Mouse (Mus musculus) stomach, adult 2 months (tissue): ENCODE measurements around the gene Cdk5. TPM values are rescaled to one million over a fixed set of nuclear protein-coding genes. Genes with fewer than 3 reads are reported as not detected.

Experiments used
- polyA plus RNA-seq: library from polyadenylated mRNA; depleted of rRNA; stranded (reverse); fragments of >200 nt; gene quantifications from 2 replicates; pipeline ENCODE4 v1.2.3, GENCODE M21; 2012; rRNA removed

Gene Cdk5
- polyA plus RNA-seq: 39.9 and 41.2 TPM in 2 replicates

DNA sequence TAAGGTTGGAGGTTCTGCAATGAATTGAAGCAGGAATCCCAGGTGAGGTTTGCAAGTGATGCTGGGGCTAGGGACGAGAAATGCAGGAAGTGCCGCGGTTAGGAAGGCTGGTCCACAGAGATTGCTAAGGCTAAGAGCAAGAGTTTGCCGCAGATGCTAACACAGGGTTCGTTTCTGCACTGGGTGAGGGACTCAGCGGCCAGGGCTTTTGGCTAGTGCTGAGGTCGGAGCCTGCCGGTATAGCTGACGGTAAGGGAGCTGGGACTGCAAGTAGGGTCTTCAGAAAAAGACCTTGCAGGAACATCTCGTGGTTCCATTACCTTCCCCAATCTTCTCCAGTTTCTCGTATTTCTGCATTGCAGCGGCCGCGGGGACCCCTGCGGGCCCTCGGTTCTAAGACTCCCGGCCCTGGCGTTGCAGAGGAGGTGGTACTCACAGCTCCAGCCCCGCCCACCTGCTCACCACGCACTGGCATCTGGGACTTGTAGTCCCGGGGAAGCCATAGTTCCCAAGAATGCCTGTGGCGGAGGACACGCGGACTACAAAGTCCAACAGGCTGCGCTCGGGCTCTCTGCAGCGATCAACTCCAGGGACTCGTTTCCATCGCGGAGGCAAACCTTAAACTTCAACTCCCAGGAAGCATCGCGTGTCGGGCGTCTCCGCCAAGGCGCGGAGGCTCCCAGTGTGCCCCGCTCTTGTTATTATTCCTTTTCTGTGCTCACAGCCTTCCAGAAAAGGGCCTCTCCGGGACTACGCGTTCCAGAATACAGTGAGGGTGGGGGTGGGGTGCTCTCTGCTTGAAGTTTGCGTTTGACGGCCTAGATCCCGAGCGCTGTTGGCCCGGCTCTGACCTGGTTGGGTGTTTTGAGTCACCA lies at the start of gene Cdk5, which contains the start of gene Slc4a2:
Gene Cdk5, minus strand, starts transcription at position 402 of the 875 bp plus-strand sequence.
Gene Slc4a2, plus strand, starts transcription at position 709 of the 875 bp plus-strand sequence.

DNA sequence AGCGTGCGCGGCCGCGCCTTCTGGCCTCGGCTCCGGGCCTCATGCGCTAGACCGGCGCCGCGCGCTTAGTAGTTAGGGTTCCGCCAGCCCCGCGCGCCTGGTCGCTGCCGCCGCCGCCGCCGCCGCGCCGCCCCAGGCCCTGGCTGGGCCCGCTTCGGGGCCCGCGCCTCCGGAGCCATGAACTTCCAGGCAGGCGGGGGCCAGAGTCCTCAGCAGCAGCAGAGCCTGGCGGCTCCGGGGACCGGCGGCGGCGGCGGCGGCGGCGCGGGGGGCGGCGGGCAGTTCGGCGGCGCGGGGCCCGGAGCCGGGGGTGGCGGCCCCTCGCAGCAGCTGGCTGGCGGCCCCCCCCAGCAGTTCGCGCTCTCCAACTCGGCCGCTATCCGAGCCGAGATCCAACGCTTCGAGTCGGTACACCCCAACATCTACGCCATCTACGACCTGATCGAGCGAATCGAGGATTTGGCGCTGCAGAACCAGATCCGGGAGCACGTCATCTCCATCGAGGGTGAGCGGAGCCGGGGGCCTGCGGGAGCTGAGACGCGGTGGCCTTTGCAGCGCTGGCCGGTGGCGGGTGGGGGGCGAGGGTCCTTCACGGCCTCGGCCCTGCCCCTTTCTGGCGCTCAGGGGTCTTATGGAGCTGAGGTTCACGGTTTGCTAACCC lies 28.8 kb upstream of the Cdk5 start, which contains the start of gene Agap3:
Gene Agap3, plus strand, starts transcription at position 148 of the 661 bp plus-strand sequence.

DNA sequence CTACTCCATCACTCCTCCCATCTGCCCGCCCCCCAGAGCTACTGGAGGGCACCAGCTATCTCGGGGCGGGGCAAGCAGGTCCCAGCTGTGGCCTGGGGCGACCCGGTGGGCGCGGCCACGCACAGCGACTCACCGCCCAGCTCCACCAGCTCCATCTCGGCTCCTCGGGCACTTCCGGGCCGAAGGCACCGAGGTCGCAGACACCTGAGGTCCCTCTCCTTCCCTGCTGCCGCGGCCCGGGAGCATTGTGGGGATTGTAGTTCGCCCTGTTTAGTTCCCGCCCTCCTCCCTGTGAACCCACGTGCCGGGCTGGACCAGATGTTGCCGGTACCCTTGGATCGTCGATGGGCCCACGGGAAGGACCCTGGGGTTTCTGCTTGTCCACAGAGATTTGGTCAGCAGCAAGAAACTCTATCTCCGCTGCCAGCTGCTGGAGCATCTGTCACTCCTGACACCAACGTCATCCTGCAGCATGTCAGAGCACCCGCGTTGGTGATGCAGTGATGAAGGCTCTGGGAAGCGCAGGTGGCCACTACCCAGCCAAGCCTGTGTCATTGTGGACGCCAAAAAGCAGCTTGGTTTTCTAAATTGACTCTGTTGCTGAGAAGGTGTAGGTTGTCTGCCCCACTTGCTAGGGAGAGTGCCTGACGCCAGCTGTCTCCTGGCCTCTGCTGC lies 24.4 kb upstream of the Cdk5 start, which contains the start of gene Tmub1:
Gene Tmub1, minus strand, starts transcription at position 231 of the 675 bp plus-strand sequence.

DNA sequence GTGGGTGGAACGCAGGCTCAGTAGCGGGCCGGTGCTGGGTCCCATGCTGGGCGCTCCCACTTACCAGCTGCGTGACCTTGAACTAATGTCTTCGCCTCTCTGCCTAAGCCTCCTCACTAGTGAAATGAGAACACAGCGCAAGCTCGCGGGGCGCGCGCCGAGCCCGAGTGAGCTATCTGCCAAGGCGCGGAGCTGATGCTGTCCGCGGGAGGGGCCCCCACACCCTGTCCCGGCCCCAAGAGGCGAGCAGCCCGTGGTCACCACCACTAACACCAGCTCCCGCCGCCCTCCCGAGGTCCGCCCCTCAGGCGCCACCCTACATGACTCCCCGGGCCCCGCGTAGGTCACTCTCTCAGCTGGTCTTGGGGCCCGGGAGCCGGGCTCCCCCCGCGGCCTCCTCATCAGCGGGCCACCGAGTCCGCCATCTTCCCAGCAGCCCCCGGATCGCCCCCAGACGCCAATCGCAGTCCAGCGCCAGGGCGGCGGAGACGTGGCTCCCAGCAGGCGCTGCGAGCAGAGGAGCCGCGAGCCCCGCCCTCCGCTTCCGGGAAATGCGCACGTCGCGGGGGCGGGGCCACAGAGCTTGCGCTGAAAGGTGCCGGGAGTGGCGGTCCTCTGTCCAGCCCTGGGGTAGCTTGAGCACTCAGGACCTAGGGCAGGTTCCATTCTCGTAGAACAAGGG lies 21.6 kb upstream of the Cdk5 start, which contains the start of gene Fastk:
Gene Fastk, minus strand, starts transcription at position 542 of the 682 bp plus-strand sequence.

DNA sequence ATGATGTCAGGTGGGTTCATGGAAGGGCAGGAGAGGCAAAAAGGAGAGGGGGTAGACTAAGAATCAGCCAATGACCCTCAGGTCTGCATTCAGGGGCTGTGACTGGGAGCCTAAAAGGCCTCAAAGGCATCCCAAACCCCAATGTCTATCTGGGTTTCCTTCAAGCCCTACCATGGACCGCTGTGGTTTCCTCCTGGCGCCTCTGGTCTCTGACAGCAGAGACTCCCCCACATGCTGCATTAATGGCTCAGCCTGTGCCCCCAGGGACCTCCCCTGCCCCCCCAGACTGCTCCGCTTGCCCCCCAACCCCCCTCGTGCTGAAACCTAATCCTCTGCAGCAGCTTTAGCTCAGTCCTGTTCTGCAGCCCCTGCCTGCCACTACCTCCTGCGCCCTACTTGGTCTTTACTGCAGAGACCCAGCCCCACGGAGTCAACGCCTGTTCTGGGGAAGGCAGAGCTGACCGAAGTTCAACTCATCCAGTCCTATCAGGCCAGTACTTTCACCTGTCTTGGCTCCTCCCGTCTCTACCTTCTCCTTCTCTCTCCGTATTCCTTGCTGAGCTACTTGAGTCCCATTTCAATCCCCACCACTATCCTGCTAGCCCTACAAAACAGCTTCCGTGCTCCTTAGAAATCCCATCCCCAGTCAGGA lies 10.2 kb downstream of the Cdk5 start, which contains the start of gene Asic3:
Gene Asic3, plus strand, starts transcription at position 351 of the 652 bp plus-strand sequence.

DNA sequence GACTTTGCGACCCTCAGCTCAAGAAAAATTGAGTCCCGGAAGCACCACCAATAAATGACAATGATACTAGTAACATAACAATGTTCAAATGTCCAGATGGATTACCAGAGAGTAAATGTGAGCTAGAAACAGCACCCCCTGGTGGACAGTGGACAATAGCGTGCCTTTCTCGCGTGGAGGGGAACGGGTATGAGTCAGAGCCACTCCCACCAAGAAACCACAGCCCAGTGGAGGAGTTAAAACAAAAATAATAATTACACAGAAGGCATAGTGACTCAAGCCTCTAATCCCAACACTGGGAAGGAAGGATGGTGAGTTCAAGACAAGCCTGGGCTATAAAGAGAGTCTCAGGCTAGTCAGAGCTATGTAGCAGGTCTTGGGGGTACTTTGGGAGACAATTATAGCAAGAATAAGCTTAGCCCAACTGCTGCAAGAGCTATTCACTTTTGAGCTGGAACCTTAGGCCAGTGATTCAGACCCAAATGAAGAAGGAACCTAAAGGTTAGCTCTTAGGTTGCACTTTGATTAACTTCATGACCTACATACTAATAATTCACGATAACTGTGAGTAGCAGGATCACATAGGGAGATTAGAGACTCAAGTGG lies 29.8 kb downstream of the Cdk5 start, which contains the start of gene Abcb8:
Gene Abcb8, plus strand, starts transcription at position 272 of the 606 bp plus-strand sequence.

DNA sequence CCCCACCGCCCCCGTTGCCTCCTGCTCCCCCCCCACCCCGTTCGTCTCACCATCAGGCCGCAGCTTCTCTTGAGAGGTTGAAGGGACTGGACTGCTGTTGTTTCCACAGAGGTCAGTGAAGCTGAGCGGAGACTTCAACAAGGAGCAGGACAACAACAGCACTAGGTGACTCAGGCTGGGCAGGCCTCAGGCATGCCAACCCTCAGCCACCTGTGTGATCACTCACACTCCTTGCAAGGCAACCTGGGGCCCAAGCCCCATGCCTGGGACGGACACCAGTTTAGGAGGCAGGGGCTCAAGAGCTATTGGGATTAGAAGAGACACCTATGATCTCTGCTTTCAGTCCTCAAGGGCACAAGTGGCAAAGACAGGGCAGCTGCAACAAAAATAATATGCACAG lies 31.5 kb downstream of the Cdk5 start, which contains the start of gene Atg9b:
Gene Atg9b, minus strand, starts transcription at position 280 of the 400 bp plus-strand sequence.

Other genes with a start within 250 kb of the Cdk5 start
- 26.9 and 37.0 TPM in 2 replicates for gene Kcnh2, start 71.9 kb downstream of the Cdk5 start, polyA plus RNA-seq
- gene Nos3, start 58.7 kb downstream of the Cdk5 start, polyA plus RNA-seq: 4.6 TPM in 2 replicates
- 15.6 and 34.2 TPM in 2 replicates for gene Atg9b, start 31.4 kb downstream of the Cdk5 start, polyA plus RNA-seq
- 44.2 and 47.3 TPM in 2 replicates for gene Abcb8, start 29.9 kb downstream of the Cdk5 start, polyA plus RNA-seq
- gene Asic3, start 10.1 kb downstream of the Cdk5 start, polyA plus RNA-seq: 0.09 and 0.21 TPM in 2 replicates
- gene Slc4a2, start 307 bp upstream of the Cdk5 start, polyA plus RNA-seq: 175 and 193 TPM in 2 replicates
- 162 and 182 TPM in 2 replicates for gene Fastk, start 21.8 kb upstream of the Cdk5 start, polyA plus RNA-seq
- 49.2 and 79.9 TPM in 2 replicates for gene Tmub1, start 24.3 kb upstream of the Cdk5 start, polyA plus RNA-seq
- 46.6 and 48.4 TPM in 2 replicates for gene Agap3, start 28.6 kb upstream of the Cdk5 start, polyA plus RNA-seq
- not detected in 2 replicates for gene Gbx1, start 103.7 kb upstream of the Cdk5 start, polyA plus RNA-seq
- gene Asb10, start 117.4 kb upstream of the Cdk5 start, polyA plus RNA-seq: 1.7 TPM in 2 replicates
- gene 4931409K22Rik, start 133.3 kb upstream of the Cdk5 start, polyA plus RNA-seq: not detected in 2 replicates
- 27.4 and 28.4 TPM in 2 replicates for gene Abcf2, start 153.9 kb upstream of the Cdk5 start, polyA plus RNA-seq
- 26.1 and 27.7 TPM in 2 replicates for gene Chpf2, start 163.2 kb upstream of the Cdk5 start, polyA plus RNA-seq
- gene Smarcd3, start 200.9 kb upstream of the Cdk5 start, polyA plus RNA-seq: 39.3 and 74.8 TPM in 2 replicates